Mouse (Mus musculus) bone marrow, adult 2 months (tissue): Measurements from ENCODE around the gene Mrgprd. TPM values are rescaled to one million over a fixed set of nuclear protein-coding genes. Genes with fewer than 3 reads are reported as not detected.

Experiments used
- H3K27ac ChIP-seq: fragments of 200-500 bp; 2 replicates; pipeline ENCODE4 v1.5.1; 2012; ENCODE audit warnings: low read depth, mild to moderate bottlenecking, control low read depth, inconsistent platforms, low read length; ENCODE audit not compliant: control insufficient read depth, poor library complexity, insufficient read depth
- H3K4me1 ChIP-seq: fragments of 200-500 bp; 2 replicates; pipeline ENCODE4 v1.6.1; 2011; ENCODE audit warnings: low read length; ENCODE audit not compliant: control insufficient read depth, insufficient read depth
- H3K4me3 ChIP-seq: fragments of 200-500 bp; replicated peaks from 2 replicates; pipeline ENCODE3; 2011; ENCODE audit warnings: mild to moderate bottlenecking, low read depth, low read length, control low read depth; ENCODE audit not compliant: control insufficient read depth
- CTCF ChIP-seq: fragments of 200-500 bp; IDR thresholded peaks from 2 replicates; pipeline ENCODE4 v1.5.1; 2011; ENCODE audit warnings: low read length, control low read depth; ENCODE audit not compliant: control insufficient read depth, insufficient read depth
- POLR2A ChIP-seq: fragments of 200-500 bp; IDR thresholded peaks from 2 replicates; pipeline ENCODE4 v1.6.1; 2011; ENCODE audit warnings: low read depth, mild to moderate bottlenecking, control low read depth, low read length, borderline replicate concordance; ENCODE audit not compliant: control insufficient read depth
- WGBS: fragments of 180-500 bp; shearing (Covaris S2); methylation state at CpG from one replicate; pipeline ENCODE4 v1.1.7; 2018; 5-methylcytosine and 5-hydroxymethylcytosine counted together
- polyA plus RNA-seq: library from polyadenylated mRNA; stranded (reverse); fragments of >200 nt; gene quantifications from 2 replicates; pipeline ENCODE4 v1.2.4, GENCODE M21; 2011; ENCODE audit warnings: low replicate concordance; ENCODE audit not compliant: missing spikeins, insufficient read depth, insufficient read length

Mrgprd gene
- polyA plus RNA-seq, 1 experiment = not detected

GRCm38 (mm10) chr7:145329982-145330381 lies 15.3 kb downstream of the Mrgprd start:
- H3K4me3 ChIP-seq = no peak overlapping the region
- no peaks in the 10 kb centered on the region for H3K4me1 ChIP-seq
- TF ChIP-seq POLR2A (no peak), CTCF (no peak)
- 67% methylated on average over 2 of the region's 2 CpGs for WGBS
- no peak overlapping the region for H3K27ac ChIP-seq

- no peak overlapping the region for H3K4me3 ChIP-seq
- no peaks in the 10 kb centered on the region for H3K4me1 ChIP-seq
- no peak for TF ChIP-seq POLR2A
- no peak for TF ChIP-seq CTCF
- 72% methylated on average over 2 of the region's 2 CpGs for WGBS
- H3K27ac ChIP-seq = no peak overlapping the region
Measured at GRCm38 (mm10) chr7:145330641-145331040, 16.0 kb downstream of the Mrgprd start.

GRCm38 (mm10) chr7:145332376-145333041 lies 17.9 kb downstream of the Mrgprd start:
- Histone ChIP-seq H3K27ac (no peak overlapping the region), H3K4me1 (no peaks in the 10 kb centered on the region), H3K4me3 (no peak overlapping the region)
- no peak for TF ChIP-seq POLR2A
- no peak for TF ChIP-seq CTCF
- WGBS = 79% methylated on average over 1 of the region's 1 CpGs

GRCm38 (mm10) chr7:145333936-145334335 lies 19.3 kb downstream of the Mrgprd start:
- TF ChIP-seq POLR2A = no peak
- Histone ChIP-seq H3K4me1 (no peaks in the 10 kb centered on the region), H3K27ac (no peak overlapping the region), H3K4me3 (no peak overlapping the region)
- WGBS = 82% methylated on average over 6 of the region's 6 CpGs

- Histone ChIP-seq H3K4me1 (no peaks in the 10 kb centered on the region), H3K27ac (no peak overlapping the region), H3K4me3 (no peak overlapping the region)
- TF ChIP-seq CTCF (no peak), POLR2A (no peak)
- 75% methylated on average over 4 of the region's 4 CpGs for WGBS
Measured at GRCm38 (mm10) chr7:145334428-145335027, 19.9 kb downstream of the Mrgprd start.

GRCm38 (mm10) chr7:145335199-145335598 lies 20.6 kb downstream of the Mrgprd start:
- no peak overlapping the region for H3K4me3 ChIP-seq
- no peaks in the 10 kb centered on the region for H3K4me1 ChIP-seq
- no peak for TF ChIP-seq CTCF
- no peak for TF ChIP-seq POLR2A
- no peak overlapping the region for H3K27ac ChIP-seq

- WGBS = 74% methylated on average over 3 of the region's 3 CpGs
- H3K4me3 ChIP-seq = no peak overlapping the region
- no peak overlapping the region for H3K27ac ChIP-seq
- no peaks in the 10 kb centered on the region for H3K4me1 ChIP-seq
- no peak for TF ChIP-seq POLR2A
- TF ChIP-seq CTCF = no peak
Measured at GRCm38 (mm10) chr7:145335616-145336332, 21.1 kb downstream of the Mrgprd start.

- no peak for TF ChIP-seq POLR2A
- TF ChIP-seq CTCF = no peak
- H3K4me3 ChIP-seq = no peak overlapping the region
- WGBS = 45% methylated on average over 2 of the region's 2 CpGs
Measured at GRCm38 (mm10) chr7:145337889-145338288, 23.3 kb downstream of the Mrgprd start.

More at GRCm38 (mm10) chr7:145337889-145338288, 23.3 kb downstream of the Mrgprd start:
- H3K27ac ChIP-seq = no peak overlapping the region
- no peaks in the 10 kb centered on the region for H3K4me1 ChIP-seq
